Mouse (Mus musculus) brain, embryonic 14.5 days (tissue): ENCODE results near the gene Tnfrsf1b.

Experiments
- CTCF ChIP-seq: fragments of 200-500 bp; IDR thresholded peaks from 2 replicates; pipeline ENCODE4 v1.5.1; 2012; ENCODE audit warnings: inconsistent platforms, mild to moderate bottlenecking, moderate library complexity, borderline replicate concordance; ENCODE audit not compliant: insufficient read depth, insufficient read length; ENCODE audit errors: extremely low read depth
- POLR2A ChIP-seq: fragments of 200-500 bp; IDR thresholded peaks from 2 replicates; pipeline ENCODE4 v1.6.1; 2012; ENCODE audit warnings: mild to moderate bottlenecking, inconsistent platforms, borderline replicate concordance; ENCODE audit not compliant: poor library complexity, insufficient read depth, insufficient read length, severe bottlenecking; ENCODE audit errors: extremely low read depth

DNA sequence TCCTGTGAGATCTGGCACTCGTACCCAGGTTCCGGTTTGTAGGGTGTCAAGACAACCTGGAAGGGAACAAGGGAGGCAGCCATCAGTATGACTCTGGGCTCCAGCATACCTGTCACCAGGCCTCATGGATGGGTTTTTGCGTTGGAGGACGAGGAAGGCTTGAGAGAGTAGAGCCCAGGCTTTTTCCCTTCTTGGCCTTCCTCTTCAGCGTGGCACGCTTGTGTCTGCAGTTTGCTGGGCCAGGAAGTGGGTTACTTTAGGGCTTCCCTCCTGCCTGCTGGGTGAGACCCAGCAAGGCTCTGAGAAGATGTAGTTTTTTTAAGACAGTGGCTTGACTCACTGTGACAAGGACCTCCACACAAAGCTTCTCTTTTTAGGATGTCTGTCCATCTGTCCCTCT, 17.6 kb downstream of the Tnfrsf1b start:
- TF ChIP-seq CTCF (no peak), POLR2A (no peak)
